Mouse (Mus musculus): ENCODE measurements around the gene Rgs7. TPM values are rescaled to one million over a fixed set of nuclear protein-coding genes. Genes with fewer than 3 reads are reported as not detected.

Gene Rgs7
- polyA plus RNA-seq, 1 experiment from 2014 or later, result not detected

DNA sequence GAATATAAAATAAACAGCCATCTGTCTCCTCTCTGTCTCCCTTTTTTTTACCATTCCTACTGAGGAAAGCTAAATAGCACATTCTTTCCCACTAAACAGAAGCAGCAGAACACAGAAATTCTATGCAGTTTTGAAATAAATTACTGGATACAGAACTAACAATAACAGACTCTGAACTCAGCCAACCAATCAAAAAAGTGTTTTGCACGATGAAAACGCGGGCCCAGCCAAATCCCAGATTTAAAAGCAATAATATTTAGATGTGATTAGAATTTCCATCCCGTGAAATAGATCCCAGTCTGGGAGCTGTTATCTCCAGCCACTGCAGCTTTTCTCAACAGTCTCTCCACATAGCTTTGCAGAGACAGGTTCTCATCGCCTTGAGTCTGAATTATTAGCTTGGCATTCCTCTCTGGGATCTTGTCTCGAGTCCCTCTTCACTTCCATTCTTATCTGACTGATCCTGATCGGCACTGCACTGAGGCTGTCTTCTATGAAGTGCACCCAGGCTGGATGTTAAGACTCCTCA is 466.5 kb downstream of the Rgs7 start:
- WGBS (ENCODE audit: missing documents), result 87% methylated on average over 7 of the region's 7 CpGs
- no peak overlapping the region for H3K4me3 ChIP-seq (ENCODE audit: inconsistent target)

GRCm38 (mm10) chr1:175024136-175024535 is 468.2 kb downstream of the Rgs7 start:
- no peak overlapping the region for H3K4me3 ChIP-seq (ENCODE audit: inconsistent target)
- no peaks in the 10 kb centered on the region for H3K79me2 ChIP-seq (ENCODE audit: inconsistent target)
- WGBS (ENCODE audit: missing documents), result 90% methylated on average over 1 of the region's 1 CpGs
- H3K27ac ChIP-seq, result no peak overlapping the region
- H3K36me3 ChIP-seq (ENCODE audit: inconsistent target), result no peaks in the 10 kb centered on the region

More for the DNA sequence above, 466.5 kb downstream of the Rgs7 start:
- Histone ChIP-seq H3K27ac (no peak overlapping the region), H3K79me2 (ENCODE audit: inconsistent target) (no peaks in the 10 kb centered on the region), H3K36me3 (ENCODE audit: inconsistent target) (no peaks in the 10 kb centered on the region)

Other genes with a start within 250 kb of the Rgs7 start
- gene Kmo, start 127.9 kb upstream of the Rgs7 start, polyA plus RNA-seq (2018), result 0.23 to 7.2 TPM (median 2.1 TPM) in 3 replicates
- gene Fh1, start 133.1 kb upstream of the Rgs7 start, polyA plus RNA-seq (2018), result 37.4 to 41.8 TPM (median 39.4 TPM) in 3 replicates
- 1.8 to 4.1 TPM (median 2.8 TPM) in 3 replicates for gene Opn3, start 200.3 kb upstream of the Rgs7 start, polyA plus RNA-seq (2018)
- 3.0 to 3.6 TPM (median 3.6 TPM) in 3 replicates for gene Chml, start 200.4 kb upstream of the Rgs7 start, polyA plus RNA-seq (2018)
- not detected in 3 replicates for gene Wdr64, start 206.1 kb upstream of the Rgs7 start, polyA plus RNA-seq (2018)